Mouse (Mus musculus) MEL (cell line): Measurements from ENCODE around the gene Tfec. TPM values are rescaled to one million over a fixed set of nuclear protein-coding genes. Genes with fewer than 3 reads are reported as not detected.

Source experiments
- DNase-seq: peaks from one replicate; pipeline ENCODE4 v3.0.0; 2011; ENCODE audit warnings: low read depth, low spot score
- H3K27ac ChIP-seq: 2 replicates; pipeline ENCODE4 v1.5.1; 2012; ENCODE audit warnings: low read depth, mild to moderate bottlenecking, control low read depth, low read length, moderate library complexity; ENCODE audit not compliant: control insufficient read depth
- H3K27me3 ChIP-seq, 2 experiments: fragments of 150-350 bp in 1 of 2; sonication (generic) in 1 of 2; 2 replicates each; pipeline ENCODE4 v1.6.1; 2012; ENCODE audit warnings: low read length in 2 of 2, mild to moderate bottlenecking in 2 of 2, improper control_type of control experiment in 1 of 2, moderate library complexity in 1 of 2; ENCODE audit not compliant: insufficient read depth in 2 of 2, control insufficient read depth in 1 of 2
- H3K36me3 ChIP-seq, 2 experiments: 2 replicates each; pipeline ENCODE4 v1.6.1; 2012 to 2014; ENCODE audit warnings: low read length in 2 of 2, improper control_type of control experiment in 1 of 2, inconsistent platforms in 1 of 2, mild to moderate bottlenecking in 1 of 2; ENCODE audit not compliant: insufficient read depth in 2 of 2, control insufficient read depth in 1 of 2
- H3K4me1 ChIP-seq, 2 experiments: fragments of 150-350 bp in 1 of 2; sonication (generic) in 1 of 2; 2 replicates each; pipeline ENCODE4 v1.6.1; 2012; ENCODE audit warnings: low read length in 2 of 2, improper control_type of control experiment in 1 of 2, mild to moderate bottlenecking in 1 of 2; ENCODE audit not compliant: insufficient read depth in 2 of 2, control insufficient read depth in 1 of 2
- H3K4me3 ChIP-seq, 2 experiments: fragments of 150-350 bp in 1 of 2; sonication (generic) in 1 of 2; 2 replicates each; pipeline ENCODE4 v1.5.1; 2012; ENCODE audit warnings: low read depth in 2 of 2, low read length in 2 of 2, mild to moderate bottlenecking in 2 of 2, moderate library complexity in 2 of 2, control low read depth in 1 of 2, improper control_type of control experiment in 1 of 2; ENCODE audit not compliant: control insufficient read depth in 1 of 2, insufficient read depth in 1 of 2
- H3K79me2 ChIP-seq: 2 replicates; pipeline ENCODE4 v1.6.1; 2012; ENCODE audit warnings: mild to moderate bottlenecking, low read length, moderate library complexity; ENCODE audit not compliant: control insufficient read depth, poor library complexity, insufficient read depth
- H3K9ac ChIP-seq: 2 replicates; pipeline ENCODE4 v1.6.1; 2012; ENCODE audit warnings: low read depth, mild to moderate bottlenecking, control low read depth, low read length, moderate library complexity; ENCODE audit not compliant: control insufficient read depth, poor library complexity, severe bottlenecking
- H3K9me3 ChIP-seq: fragments of 150-350 bp; sonication (generic); replicated peaks from 2 replicates; pipeline ENCODE4 v1.6.1; 2012; ENCODE audit warnings: mild to moderate bottlenecking, low read length, improper control_type of control experiment, moderate library complexity; ENCODE audit not compliant: insufficient read depth
- BHLHE40 ChIP-seq: IDR thresholded peaks from 2 replicates; pipeline ENCODE4 v1.6.1; 2012; ENCODE audit warnings: low read depth, mild to moderate bottlenecking, inconsistent platforms, low read length, improper control_type of control experiment, borderline replicate concordance
- CHD1 ChIP-seq: IDR thresholded peaks from 2 replicates; pipeline ENCODE4 v1.6.1; 2012; ENCODE audit warnings: low read depth, mild to moderate bottlenecking, inconsistent platforms, low read length, improper control_type of control experiment
- CTCF ChIP-seq, 3 experiments: IDR thresholded peaks in 2 of 3; conservative IDR thresholded peaks in 1 of 3; 2 replicates each; pipeline ENCODE4 v1.5.1; 2011 to 2012; ENCODE audit warnings: low read length in 3 of 3, low read depth in 2 of 3, mild to moderate bottlenecking in 2 of 3, improper control_type of control experiment in 1 of 3, inconsistent platforms in 1 of 3, mixed read lengths in 1 of 3, moderate library complexity in 1 of 3; ENCODE audit not compliant: control insufficient read depth in 1 of 3, insufficient read depth in 1 of 3, poor library complexity in 1 of 3, severe bottlenecking in 1 of 3
- ETS1 ChIP-seq: IDR thresholded peaks from 2 replicates; pipeline ENCODE4 v1.6.1; 2012; ENCODE audit warnings: low read depth, mild to moderate bottlenecking, inconsistent platforms, low read length, improper control_type of control experiment, moderate library complexity
- GABPA ChIP-seq: IDR thresholded peaks from 2 replicates; pipeline ENCODE4 v1.6.1; 2012; ENCODE audit warnings: low read depth, mild to moderate bottlenecking, inconsistent platforms, low read length, improper control_type of control experiment, moderate library complexity
- GATA1 ChIP-seq: IDR thresholded peaks from 2 replicates; pipeline ENCODE4 v1.6.1; 2011; ENCODE audit warnings: low read depth, low read length, improper control_type of control experiment
- HCFC1 ChIP-seq: IDR thresholded peaks from 2 replicates; pipeline ENCODE4 v1.6.1; 2012; ENCODE audit warnings: low read depth, mild to moderate bottlenecking, inconsistent platforms, low read length, improper control_type of control experiment, moderate library complexity
- JUND ChIP-seq: IDR thresholded peaks from 2 replicates; pipeline ENCODE4 v1.6.1; 2011; ENCODE audit warnings: low read depth, mild to moderate bottlenecking, improper control_type of control experiment, low read length
- KAT2A ChIP-seq: conservative IDR thresholded peaks from 2 replicates; pipeline ENCODE4 v1.6.1; 2012; ENCODE audit warnings: low read depth, low read length, improper control_type of control experiment, inconsistent platforms
- MAFK ChIP-seq: IDR thresholded peaks from 2 replicates; pipeline ENCODE4 v1.6.1; 2011; ENCODE audit warnings: low read depth, mild to moderate bottlenecking, low read length, improper control_type of control experiment, borderline replicate concordance
- MAZ ChIP-seq: IDR thresholded peaks from 2 replicates; pipeline ENCODE4 v1.6.1; 2012; ENCODE audit warnings: low read depth, mild to moderate bottlenecking, inconsistent platforms, low read length, improper control_type of control experiment
- MEF2A ChIP-seq: IDR thresholded peaks from 2 replicates; pipeline ENCODE4 v1.6.1; 2014; ENCODE audit warnings: low read depth, mild to moderate bottlenecking, inconsistent platforms, low read length, improper control_type of control experiment; ENCODE audit not compliant: poor library complexity, insufficient replicate concordance, severe bottlenecking; ENCODE audit errors: extremely low read depth
- MXI1 ChIP-seq: IDR thresholded peaks from 2 replicates; pipeline ENCODE4 v1.6.1; 2011; ENCODE audit warnings: mild to moderate bottlenecking, low read depth, low read length, improper control_type of control experiment
- NELFE ChIP-seq: IDR thresholded peaks from 2 replicates; pipeline ENCODE4 v1.6.1; 2011; ENCODE audit warnings: low read depth, low read length, improper control_type of control experiment
- POLR2A ChIP-seq, 2 experiments: IDR thresholded peaks; 2 replicates each; pipeline ENCODE4 v1.6.1; 2011 to 2012; ENCODE audit warnings: low read length in 2 of 2, mild to moderate bottlenecking in 2 of 2, control low read depth in 1 of 2, improper control_type of control experiment in 1 of 2, low read depth in 1 of 2, moderate library complexity in 1 of 2; ENCODE audit not compliant: control insufficient read depth in 1 of 2, insufficient read depth in 1 of 2, poor library complexity in 1 of 2
- POLR2AphosphoS5 ChIP-seq: IDR thresholded peaks from 2 replicates; pipeline ENCODE4 v1.6.1; 2012; ENCODE audit warnings: low read depth, borderline replicate concordance, mild to moderate bottlenecking, inconsistent platforms, low read length, moderate library complexity, mixed read lengths
- RAD21 ChIP-seq: IDR thresholded peaks from 2 replicates; pipeline ENCODE4 v1.6.1; 2011; ENCODE audit warnings: mild to moderate bottlenecking, low read depth, low read length, improper control_type of control experiment
- SIN3A ChIP-seq: IDR thresholded peaks from 2 replicates; pipeline ENCODE4 v1.6.1; 2012; ENCODE audit warnings: low read length, improper control_type of control experiment, inconsistent platforms
- TBP ChIP-seq: IDR thresholded peaks from 2 replicates; pipeline ENCODE4 v1.8.0; 2011; ENCODE audit warnings: low read depth, low read length, improper control_type of control experiment
- TCF12 ChIP-seq: IDR thresholded peaks from 2 replicates; pipeline ENCODE4 v1.6.1; 2014; ENCODE audit warnings: low read depth, mild to moderate bottlenecking, inconsistent platforms, low read length, improper control_type of control experiment, moderate library complexity
- USF1 ChIP-seq: IDR thresholded peaks from 2 replicates; pipeline ENCODE4 v1.6.1; 2014; ENCODE audit warnings: low read depth, mild to moderate bottlenecking, inconsistent platforms, low read length, improper control_type of control experiment, moderate library complexity
- polyA plus RNA-seq, 2 experiments: library from polyadenylated mRNA; stranded (reverse) in 1 of 2; unstranded in 1 of 2; fragments of >175 nt in 1 of 2; fragments of >200 nt in 1 of 2; gene quantifications; 2 replicates each; pipeline versions ENCODE4 v1.2.1 to v1.2.4; 2012; ENCODE audit warnings: low replicate concordance in 2 of 2, low read depth in 1 of 2; ENCODE audit not compliant: insufficient read length in 2 of 2, insufficient read depth in 1 of 2, missing spikeins in 1 of 2
- total RNA-seq: library from RNA; depleted of rRNA; stranded (reverse); fragments of 300-350 nt; gene quantifications from 2 replicates; pipeline ENCODE4 v1.2.3, GENCODE M21; 2012; rRNA removed

Gene Tfec
- not detected in 2 replicates for total RNA-seq
- polyA plus RNA-seq, result not detected

GRCm38 (mm10) chr6:16898251-16898862, at the start of gene Tfec:
TSS of gene Tfec (minus strand) at chr6:16898441.
- H3K4me3 ChIP-seq, result no peak within 1 kb of the TSS
- TF ChIP-seq POLR2AphosphoS5, result no peak
- TF ChIP-seq KAT2A, result no peak
- TF ChIP-seq HCFC1, result no peak
- no peak for TF ChIP-seq MXI1
- no peak for TF ChIP-seq GATA1
- TF ChIP-seq USF1, result no peak
- no peak for TF ChIP-seq ETS1
- no peak for TF ChIP-seq CTCF (IDR thresholded peaks at IDR 0.05 in 2 of 3, conservative IDR thresholded peaks at IDR 0.05 in 1 of 3; ENCODE audit: control insufficient read depth in 1 of 3, insufficient read depth in 1 of 3, low read depth in 2 of 3, low read length in 3 of 3, poor library complexity in 1 of 3, severe bottlenecking in 1 of 3)
- TF ChIP-seq GABPA, result no peak
- TF ChIP-seq SIN3A, result no peak
- no peak for TF ChIP-seq BHLHE40
- no peak for TF ChIP-seq JUND
- no peak for TF ChIP-seq NELFE
- TF ChIP-seq POLR2A (IDR thresholded peaks at IDR 0.05; ENCODE audit: control insufficient read depth in 1 of 2, insufficient read depth in 1 of 2, low read depth in 1 of 2, low read length in 2 of 2, poor library complexity in 1 of 2), result no peak
- TF ChIP-seq TBP, result no peak
- no peak for TF ChIP-seq MEF2A
- DNase-seq, result no peak
- no peak within 1 kb of the TSS for H3K9ac ChIP-seq
- no peaks in the 10 kb centered on the region for H3K4me1 ChIP-seq
- H3K36me3 ChIP-seq, result no peaks in the 10 kb centered on the region
- H3K27ac ChIP-seq, result no peak within 1 kb of the TSS
- no peaks in the 10 kb centered on the region for H3K79me2 ChIP-seq
- H3K9me3 ChIP-seq, result no peaks in the 10 kb centered on the region
- no peaks in the 10 kb centered on the region for H3K27me3 ChIP-seq

DNA sequence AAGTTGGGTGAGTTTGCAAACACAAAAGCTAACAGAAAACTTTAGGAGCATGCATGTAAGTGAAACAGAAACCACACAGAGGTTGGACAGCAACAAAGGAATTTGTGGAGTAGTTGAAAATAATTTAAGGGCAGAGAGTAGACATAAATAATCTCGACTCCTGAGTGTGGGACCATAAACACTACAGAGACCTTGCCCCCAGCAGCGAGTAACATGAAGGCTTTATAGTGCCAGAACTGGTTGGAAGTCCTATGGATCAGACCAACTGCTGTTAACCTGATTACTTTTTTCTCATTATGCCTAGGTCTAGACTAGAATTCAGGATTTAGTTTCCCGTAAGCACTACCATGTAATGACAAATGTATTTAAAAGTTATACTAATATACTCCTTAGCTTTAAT, 49.6 kb upstream of the Tfec start:
- no peaks in the 10 kb centered on the region for H3K36me3 ChIP-seq
- no peak overlapping the region for H3K9ac ChIP-seq
- no peaks in the 10 kb centered on the region for H3K4me1 ChIP-seq
- no peaks in the 10 kb centered on the region for H3K27me3 ChIP-seq
- no peak for TF ChIP-seq GABPA
- TF ChIP-seq MAFK, result no peak
- no peak for TF ChIP-seq USF1
- no peak for TF ChIP-seq CHD1
- TF ChIP-seq MEF2A, result no peak
- TF ChIP-seq MAZ, result no peak
- TF ChIP-seq TCF12, result no peak
- no peak for TF ChIP-seq MXI1
- TF ChIP-seq ETS1, result no peak
- no peak for TF ChIP-seq RAD21
- no peak overlapping the region for H3K4me3 ChIP-seq
- H3K9me3 ChIP-seq, result no peaks in the 10 kb centered on the region
- H3K79me2 ChIP-seq, result no peaks in the 10 kb centered on the region
- H3K27ac ChIP-seq, result no peak overlapping the region
- no peak for DNase-seq
